15 mouse cellular contexts compared by ENCODE assay signal in genomic region chr17:48286765-48287164, GRCm38 (mm10). TPM values are rescaled to one million over a fixed set of nuclear protein-coding genes. Genes with fewer than 3 reads are reported as not detected.
DNase-seq lines count a peak whose midpoint lies in the region; ATAC-seq and TF ChIP-seq lines count a peak whose summit lies in the region.
"Had no signal": no experiment of that assay in that cellular context is flagged by ENCODE, and none has a peak within 500 bp of the region (broad histone marks: within the 10 kb centered on the region; RNA-seq: fewer than 3 reads in every experiment).

No protein-coding gene starts in this region.

- H3K9ac ChIP-seq in midbrain, embryonic 11.5 days (ENCODE audit: low read length) = no peak overlapping the region
- H3K9ac ChIP-seq: limb, embryonic 13.5 days had no signal

- WGBS in midbrain, embryonic 11.5 days = 75% methylated on average over 1 of the region's 1 CpGs

- no peak overlapping the region for H3K4me3 ChIP-seq in layer of hippocampus, adult 2 months
- H3K4me3 ChIP-seq in midbrain, embryonic 11.5 days (ENCODE audit: low read depth, low read length) = no peak overlapping the region
- H3K4me3 ChIP-seq: limb, embryonic 13.5 days had no signal

- no peak overlapping the region for H3K27ac ChIP-seq in layer of hippocampus, adult 2 months
- H3K27ac ChIP-seq in midbrain, embryonic 11.5 days (ENCODE audit: low read depth, low read length) = no peak overlapping the region
- H3K27ac ChIP-seq: limb, embryonic 13.5 days had no signal

- ATAC-seq in megakaryocyte progenitor cell, adult 5-6 weeks (replicated peaks; ENCODE audit: poor library complexity) = peak; percentile 92
- no peak for ATAC-seq in midbrain, embryonic 11.5 days (ENCODE audit: low FRiP score)

- H3K4me1 ChIP-seq in midbrain, embryonic 11.5 days (ENCODE audit: control insufficient read depth, insufficient read depth, low read length) = peaks cover 4% of the 10 kb centered on the region; the same call in 1 of the 2 replicates

- no peaks in the 10 kb centered on the region for H3K9me3 ChIP-seq in midbrain, embryonic 11.5 days (ENCODE audit: control insufficient read depth, low read length)
- H3K9me3 ChIP-seq: limb, embryonic 13.5 days had no signal

- peak; percentile 34 for TF ChIP-seq CTCF in layer of hippocampus, adult 2 months (conservative IDR thresholded peaks at IDR 0.05)

- H3K4me2 ChIP-seq in midbrain, embryonic 11.5 days = no peak overlapping the region
- H3K4me2 ChIP-seq: limb, embryonic 13.5 days had no signal

- no peaks in the 10 kb centered on the region for H3K36me3 ChIP-seq in midbrain, embryonic 11.5 days (ENCODE audit: control insufficient read depth, insufficient read depth, low read length)
- H3K36me3 ChIP-seq: limb, embryonic 13.5 days had no signal

- no peak for DNase-seq in layer of hippocampus, adult 2 months (ENCODE audit: low spot score in 2 of 2)
- no peak for DNase-seq in layer of hippocampus, postnatal 10 days (ENCODE audit: low spot score in 2 of 2)
- DNase-seq in ES-CJ7 (ENCODE audit: low read depth, low spot score) = peak; percentile 54
- peak; percentile 5 for DNase-seq in adipocyte (ENCODE audit: low spot score)
- DNase-seq in gastrocnemius, postnatal 4 days (ENCODE audit: low spot score in 2 of 2) = no peak
- DNase-seq in midbrain, embryonic 11.5 days (ENCODE audit: low spot score, missing footprints) = no peak
- DNase-seq: cerebellum, postnatal 36 days; gastrocnemius, postnatal 14 days; heart, postnatal 4 days; kidney, adult 18-20 months had no signal

- no peaks in the 10 kb centered on the region for H3K27me3 ChIP-seq in midbrain, embryonic 11.5 days (ENCODE audit: control insufficient read depth, insufficient read depth, low read length)
- H3K27me3 ChIP-seq: limb, embryonic 13.5 days had no signal

RNA-seq across cellular contexts. Expression of gene Treml2, which starts 12.5 kb away (rescaled TPM):
- under 1 TPM; 0.25 to 0.36 TPM for total RNA-seq in layer of hippocampus, adult 2 months (2021)
- under 1 TPM; 0.13 to 0.37 TPM for total RNA-seq in layer of hippocampus, postnatal 10 days (2021)
- total RNA-seq in megakaryocyte progenitor cell, adult 5-6 weeks (2015) = 42.9 and 54.0 TPM in 2 replicates
- total RNA-seq in megakaryocyte progenitor cell, adult 5-6 weeks (2017) = 43.9 and 50.8 TPM in 2 replicates
- total RNA-seq in gastrocnemius, postnatal 4 days (2021) = under 1 TPM; 0.15 to 0.29 TPM
- polyA plus RNA-seq in midbrain, embryonic 11.5 days (2014; fragmentation: Nextera tagmentation; extraction: Ambion mirVana) = 0.23 and 0.37 TPM in 2 replicates

RNA-seq across cellular contexts. Expression of gene Treml4, which starts 22.7 kb away (rescaled TPM):
- total RNA-seq in layer of hippocampus, adult 2 months (2021) = not detected
- not detected for total RNA-seq in layer of hippocampus, postnatal 10 days (2021)
- total RNA-seq in megakaryocyte progenitor cell, adult 5-6 weeks (2015) = 0.10 and 0.76 TPM in 2 replicates
- 2.2 and 2.9 TPM in 2 replicates for total RNA-seq in megakaryocyte progenitor cell, adult 5-6 weeks (2017)
- total RNA-seq in gastrocnemius, postnatal 4 days (2021) = 1 to 10 TPM in 1 of 2 experiments, under 1 TPM in 1; 0.20 to 1.6 TPM
- 0.18 and 0.33 TPM in 2 replicates for polyA plus RNA-seq in midbrain, embryonic 11.5 days (2014; fragmentation: Nextera tagmentation; extraction: Ambion mirVana)
- total RNA-seq: gastrocnemius, postnatal 14 days; layer of hippocampus, postnatal 25 days had no signal

RNA-seq across cellular contexts. Expression of gene B430306N03Rik, which starts 29.2 kb away (rescaled TPM):
- not detected for total RNA-seq in layer of hippocampus, adult 2 months (2021)
- not detected for total RNA-seq in layer of hippocampus, postnatal 10 days (2021)
- total RNA-seq in megakaryocyte progenitor cell, adult 5-6 weeks (2015) = 8.3 and 11.9 TPM in 2 replicates
- 2.7 and 4.6 TPM in 2 replicates for total RNA-seq in megakaryocyte progenitor cell, adult 5-6 weeks (2017)
- under 1 TPM; 0.13 to 0.27 TPM for total RNA-seq in gastrocnemius, postnatal 4 days (2021)
- 0.03 TPM in 1 of 2 replicates, not detected in the other for polyA plus RNA-seq in midbrain, embryonic 11.5 days (2014; fragmentation: Nextera tagmentation; extraction: Ambion mirVana)
- polyA plus RNA-seq: neural tube, embryonic 14.5 days had no signal

RNA-seq across cellular contexts. Expression of gene Trem3, which starts 39.2 kb away (rescaled TPM):
- total RNA-seq in layer of hippocampus, adult 2 months (2021) = not detected
- total RNA-seq in layer of hippocampus, postnatal 10 days (2021) = not detected
- 124 and 147 TPM in 2 replicates for total RNA-seq in megakaryocyte progenitor cell, adult 5-6 weeks (2015)
- 113 and 150 TPM in 2 replicates for total RNA-seq in megakaryocyte progenitor cell, adult 5-6 weeks (2017)
- under 1 TPM in 1 of 2 experiments, not detected in 1; 0.36 TPM for total RNA-seq in gastrocnemius, postnatal 4 days (2021)
- not detected in 2 replicates for polyA plus RNA-seq in midbrain, embryonic 11.5 days (2014; fragmentation: Nextera tagmentation; extraction: Ambion mirVana)
- total RNA-seq: gastrocnemius, postnatal 14 days; layer of hippocampus, postnatal 25 days had no signal
- polyA plus RNA-seq: neural tube, embryonic 14.5 days; stomach, embryonic 14.5 days had no signal

RNA-seq across cellular contexts. Expression of gene Trem1, which starts 54.2 kb away (rescaled TPM):
- not detected for total RNA-seq in layer of hippocampus, adult 2 months (2021)
- total RNA-seq in layer of hippocampus, postnatal 10 days (2021) = not detected
- 4.8 and 5.9 TPM in 2 replicates for total RNA-seq in megakaryocyte progenitor cell, adult 5-6 weeks (2015)
- 13.1 and 15.3 TPM in 2 replicates for total RNA-seq in megakaryocyte progenitor cell, adult 5-6 weeks (2017)
- total RNA-seq in gastrocnemius, postnatal 4 days (2021) = under 1 TPM in 1 of 2 experiments, not detected in 1; 0.08 TPM
- 0.12 TPM in 1 of 2 replicates, not detected in the other for polyA plus RNA-seq in midbrain, embryonic 11.5 days (2014; fragmentation: Nextera tagmentation; extraction: Ambion mirVana)
- total RNA-seq: gastrocnemius, postnatal 14 days; layer of hippocampus, postnatal 25 days had no signal
- polyA plus RNA-seq: neural tube, embryonic 14.5 days; stomach, embryonic 14.5 days had no signal

Comparison
In these comparisons a context has a peak if more than half of its experiments do, and no peak if none do; other contexts are left out.
1. DNase-seq: peak in ES-CJ7 (single experiment) and adipocyte (single experiment); none in layer of hippocampus, adult 2 months (0 of 2), layer of hippocampus, postnatal 10 days (0 of 2), gastrocnemius, postnatal 4 days (0 of 2) and midbrain, embryonic 11.5 days (single experiment).
2. RNA of gene Treml2, which starts 12.5 kb away (total RNA-seq): 42.9 to 54.0 TPM in megakaryocyte progenitor cell, adult 5-6 weeks; 0.13 to 0.37 TPM in layer of hippocampus, postnatal 10 days, 0.25 to 0.36 TPM in layer of hippocampus, adult 2 months and 0.15 to 0.29 TPM in gastrocnemius, postnatal 4 days; every median in the first group is over 10 times any median in the second.